10 mouse cellular contexts compared by ENCODE assay signal in genomic region chr8:70702842-70703182, GRCm38 (mm10). TPM values are rescaled to one million over a fixed set of nuclear protein-coding genes. Genes with fewer than 3 reads are reported as not detected.
DNase-seq lines count a peak whose midpoint lies in the region; ATAC-seq lines count a peak whose summit lies in the region.
"Had no signal": no experiment of that assay in that cellular context is flagged by ENCODE, and none has a peak within 500 bp of the region (broad histone marks: within the 10 kb centered on the region; RNA-seq: fewer than 3 reads in every experiment).

No protein-coding gene starts in this region.

- H3K4me1 ChIP-seq in heart, embryonic 11.5 days (ENCODE audit: control insufficient read depth, insufficient read depth, low read length): peaks cover 15% of the 10 kb centered on the region
- peaks cover 42% of the 10 kb centered on the region for H3K4me1 ChIP-seq in neural tube, embryonic 13.5 days (replicated peaks)

- intact Hi-C loops in heart, postnatal 10 days (cut with DNase I): loop anchor here (5.0 kb wide), 1 partner anchor 91 kb away; no protein-coding TSS in a partner anchor

- H3K4me2 ChIP-seq in heart, embryonic 11.5 days: no peak overlapping the region
- H3K4me2 ChIP-seq in neural tube, embryonic 13.5 days: peak overlapping the region; percentile 89
- H3K4me2 ChIP-seq: lung, embryonic 14.5 days had no signal

- no peak overlapping the region for H3K9ac ChIP-seq in heart, embryonic 11.5 days (ENCODE audit: low read depth, low read length)
- H3K9ac ChIP-seq in neural tube, embryonic 13.5 days: peak overlapping the region; percentile 100
- H3K9ac ChIP-seq: lung, embryonic 14.5 days had no signal

- no peak overlapping the region for H3K27ac ChIP-seq in heart, embryonic 11.5 days (ENCODE audit: low read depth, low read length)
- H3K27ac ChIP-seq in neural tube, embryonic 13.5 days (replicated peaks): 0 out of 2 replicates have a peak overlapping the region, but pooled peaks have one; percentile 24

- H3K27me3 ChIP-seq in heart, embryonic 11.5 days (ENCODE audit: control insufficient read depth, insufficient read depth, low read length): no peaks in the 10 kb centered on the region
- H3K27me3 ChIP-seq in neural tube, embryonic 13.5 days: no peaks in the 10 kb centered on the region

- DNase-seq in heart, adult 11 months: peak; percentile 99
- peak; percentile 37 for DNase-seq in 416B (ENCODE audit: low read depth)
- DNase-seq in cerebellum, postnatal 10 days: peak; percentile 90 to 92
- DNase-seq in heart, postnatal 10 days: peak; percentile 92 to 93
- DNase-seq in thymus, postnatal 4 days: no peak
- DNase-seq in frontal cortex, postnatal 10 days (ENCODE audit: low spot score in 2 of 2): no peak
- DNase-seq: lung, embryonic 14.5 days had no signal

- no peaks in the 10 kb centered on the region; the same call in 1 of the 2 replicates for H3K36me3 ChIP-seq in heart, embryonic 11.5 days (ENCODE audit: control insufficient read depth, insufficient read depth, low read length)
- peaks cover 24% of the 10 kb centered on the region for H3K36me3 ChIP-seq in neural tube, embryonic 13.5 days

- 74% methylated on average over 3 of the region's 3 CpGs for WGBS in heart, embryonic 11.5 days (ENCODE audit: insufficient replicate concordance)
- 87% methylated on average over 3 of the region's 3 CpGs for WGBS in neural tube, embryonic 13.5 days

- no peak for ATAC-seq in heart, embryonic 11.5 days (replicated peaks; ENCODE audit: insufficient number of reproducible peaks, low FRiP score, low TSS enrichment)
- ATAC-seq in neural tube, embryonic 13.5 days (ENCODE audit: low read depth): no peak

- H3K9me3 ChIP-seq in heart, embryonic 11.5 days (replicated peaks; ENCODE audit: control insufficient read depth, low read length): no peaks in the 10 kb centered on the region
- no peaks in the 10 kb centered on the region for H3K9me3 ChIP-seq in neural tube, embryonic 13.5 days

- H3K4me3 ChIP-seq in heart, embryonic 11.5 days (ENCODE audit: low read depth, low read length): no peak overlapping the region
- peak overlapping the region; percentile 97; the same call in 1 of the 2 replicates for H3K4me3 ChIP-seq in neural tube, embryonic 13.5 days

RNA-seq across cellular contexts. Expression of gene Iqcn, which starts 0.4 kb away (rescaled TPM):
- not detected in 2 replicates for polyA plus RNA-seq in heart, embryonic 11.5 days (2014; fragmentation: Nextera tagmentation; extraction: Ambion mirVana)
- under 1 TPM in 1 of 2 experiments, not detected in 1; 0.07 TPM for total RNA-seq in heart, postnatal 10 days (2021)
- polyA plus RNA-seq in neural tube, embryonic 13.5 days (2015; fragmentation: Nextera tagmentation; extraction: Ambion mirVana): 0.08 and 0.17 TPM in 2 replicates
- polyA plus RNA-seq: embryonic facial prominence, embryonic 14.5 days had no signal

RNA-seq across cellular contexts. Expression of gene Jund, which starts 4.1 kb away (rescaled TPM):
- polyA plus RNA-seq in heart, embryonic 11.5 days (2014; fragmentation: Nextera tagmentation; extraction: Ambion mirVana): 97.8 and 102 TPM in 2 replicates
- total RNA-seq in heart, postnatal 10 days (2021): 100 to 1,000 TPM; 178 to 214 TPM
- 108 and 112 TPM in 2 replicates for polyA plus RNA-seq in neural tube, embryonic 13.5 days (2015; fragmentation: Nextera tagmentation; extraction: Ambion mirVana)

RNA-seq across cellular contexts. Expression of gene Gm3336, which starts 15.5 kb away (rescaled TPM):
- not detected in 2 replicates for polyA plus RNA-seq in heart, embryonic 11.5 days (2014; fragmentation: Nextera tagmentation; extraction: Ambion mirVana)
- not detected for total RNA-seq in heart, postnatal 10 days (2021)
- polyA plus RNA-seq in neural tube, embryonic 13.5 days (2015; fragmentation: Nextera tagmentation; extraction: Ambion mirVana): not detected in 2 replicates
- polyA plus RNA-seq: embryonic facial prominence, embryonic 14.5 days; lung, embryonic 14.5 days had no signal

RNA-seq across cellular contexts. Expression of gene Pde4c, which starts 20.7 kb away (rescaled TPM):
- not detected in 2 replicates for polyA plus RNA-seq in heart, embryonic 11.5 days (2014; fragmentation: Nextera tagmentation; extraction: Ambion mirVana)
- total RNA-seq in heart, postnatal 10 days (2021): 1 to 10 TPM; 2.0 to 4.0 TPM
- polyA plus RNA-seq in neural tube, embryonic 13.5 days (2015; fragmentation: Nextera tagmentation; extraction: Ambion mirVana): 0.18 and 0.26 TPM in 2 replicates

RNA-seq across cellular contexts. Expression of gene Lsm4, which starts 29.8 kb away (rescaled TPM):
- 296 and 308 TPM in 2 replicates for polyA plus RNA-seq in heart, embryonic 11.5 days (2014; fragmentation: Nextera tagmentation; extraction: Ambion mirVana)
- 10 to 100 TPM; 82.8 to 94.1 TPM for total RNA-seq in heart, postnatal 10 days (2021)
- 214 and 215 TPM in 2 replicates for polyA plus RNA-seq in neural tube, embryonic 13.5 days (2015; fragmentation: Nextera tagmentation; extraction: Ambion mirVana)

Comparison
In these comparisons a context has a peak if more than half of its experiments do, and no peak if none do; other contexts are left out.
1. DNase-seq: peak in heart, adult 11 months (single experiment), 416B (single experiment), cerebellum, postnatal 10 days (2 of 2) and heart, postnatal 10 days (2 of 2); none in thymus, postnatal 4 days (single experiment) and frontal cortex, postnatal 10 days (0 of 2).